Mouse (Mus musculus): ENCODE data around the gene Gprc5c.

- TF ChIP-seq CTCF (IDR thresholded peaks at IDR 0.05; ENCODE audit: insufficient read depth, low read length) = no peak
- no peak for TF ChIP-seq POLR2A (IDR thresholded peaks at IDR 0.05; ENCODE audit: borderline replicate concordance, extremely low read depth, low read depth, low read length)
Measured at GRCm38 (mm10) chr11:114853174-114853838, 2.4 kb downstream of the Gprc5c start.

Data from lung, adult 2 months (tissue).